Mouse (Mus musculus): ENCODE results near the gene Gsta1.

GRCm38 (mm10) chr9:78197801-78198200 lies 32.7 kb upstream of the Gsta1 start:
- TF ChIP-seq EP300 (optimal IDR thresholded peaks at IDR 0.05) (no peak), CTCF (IDR thresholded peaks at IDR 0.05; ENCODE audit: low read depth) (no peak)
